Mouse (Mus musculus) left cerebral cortex, adult 6 months (tissue): ENCODE data around the gene Olfr64. TPM values are rescaled to one million over a fixed set of nuclear protein-coding genes. Genes with fewer than 3 reads are reported as not detected.

ENCODE experiments used
- long read RNA-seq, 2 experiments: library from polyadenylated mRNA; unstranded; transcript quantifications; one replicate each; pipeline ENCODE4 v2.0.0; 2019 to 2020
- polyA plus RNA-seq: library from polyadenylated mRNA; unstranded; fragments of <200 nt; fragmentation: Nextera tagmentation; gene quantifications from 2 replicates; pipeline ENCODE4 v1.2.3, GENCODE M21; 2021

Gene Olfr64
- not detected in 2 replicates for polyA plus RNA-seq
- long read RNA-seq, experiment 1 = 0 reads
- long read RNA-seq, experiment 2 = 0 reads

DNA sequence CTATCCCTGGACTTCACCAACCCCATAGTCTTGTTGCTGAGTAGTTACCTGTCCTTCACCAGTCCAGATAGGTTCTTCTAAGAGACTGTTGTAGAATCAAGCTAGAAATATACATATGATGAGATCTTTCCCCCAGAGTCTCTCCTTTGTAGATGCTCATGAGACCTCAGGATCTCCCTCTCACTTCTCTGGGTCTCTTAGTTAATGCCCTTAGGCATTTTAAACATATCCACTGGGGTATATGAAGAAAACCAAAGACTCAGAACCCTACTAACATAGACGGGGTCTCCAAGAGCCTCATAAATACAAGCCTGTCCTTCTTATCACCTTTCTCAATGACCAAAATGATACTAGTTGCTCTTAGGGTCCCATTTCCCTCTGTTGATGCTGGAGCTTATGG, at the start of gene Olfr64:
Olfr64 (minus strand) TSS at position 101 of the 400 bp plus-strand sequence.

DNA sequence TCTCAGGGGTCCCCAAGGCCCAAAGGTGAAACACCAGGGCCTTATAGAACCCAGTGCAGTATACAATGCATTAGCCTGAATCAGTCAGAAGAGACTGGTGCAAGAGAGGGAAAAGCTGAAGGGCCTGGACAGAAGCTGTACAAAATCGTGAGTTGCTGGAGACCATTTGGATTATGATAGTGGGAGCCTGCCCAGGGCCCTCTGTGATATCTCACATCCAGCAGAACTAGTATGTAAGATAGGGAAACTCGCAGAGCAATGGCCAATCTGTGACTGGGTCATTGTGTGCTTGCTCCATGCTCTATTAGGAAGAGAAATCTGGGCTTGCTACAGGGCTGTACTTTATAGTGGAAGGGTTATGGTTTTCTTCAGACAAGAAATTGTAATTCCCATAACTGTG, 40.0 kb upstream of the Olfr64 start, which contains the start of gene Olfr632:
Olfr632 (plus strand) TSS at position 84 of the 400 bp plus-strand sequence.

DNA sequence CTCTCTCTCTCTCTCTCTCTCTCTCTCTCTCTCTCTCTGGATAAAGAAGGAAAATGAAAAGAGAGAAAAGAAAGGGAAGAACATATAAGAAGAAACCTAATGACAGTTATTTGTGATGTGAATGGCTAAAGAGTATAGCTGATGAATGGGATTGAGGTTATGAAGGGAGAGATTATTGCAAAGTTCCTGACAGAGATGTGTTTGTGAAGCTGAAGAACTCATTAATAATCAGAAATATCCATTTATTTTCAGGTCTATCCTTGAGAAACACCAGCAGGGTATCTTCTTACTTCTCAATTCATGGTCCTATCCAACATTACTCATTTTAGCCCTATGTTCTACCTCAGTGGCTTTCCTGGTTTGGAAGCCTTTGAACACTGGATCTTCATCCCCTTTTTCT, 34.2 kb upstream of the Olfr64 start, which contains the start of gene Olfr631:
Olfr631 (plus strand) TSS at position 301 of the 400 bp plus-strand sequence.

DNA sequence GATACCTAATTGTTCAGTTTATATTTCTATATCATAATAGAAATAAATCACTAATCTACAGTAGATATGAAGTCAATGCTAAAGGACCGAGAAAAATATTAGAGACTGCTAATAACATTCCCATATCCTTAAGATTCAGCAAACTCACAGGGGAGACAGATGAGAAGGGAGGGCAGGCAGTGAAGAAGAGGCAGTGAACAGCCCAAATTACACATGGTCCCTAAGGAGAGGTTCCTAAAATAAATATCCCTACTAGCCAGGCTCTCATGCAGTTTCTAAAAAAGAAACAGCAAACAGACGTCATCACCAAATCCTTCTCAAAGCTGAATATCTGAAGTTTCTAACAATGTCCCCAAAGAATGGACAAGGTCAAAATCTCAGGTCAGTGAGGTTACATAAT, 8.9 kb upstream of the Olfr64 start, which contains the start of gene Olfr65:
Olfr65 (plus strand) TSS at position 301 of the 400 bp plus-strand sequence.

DNA sequence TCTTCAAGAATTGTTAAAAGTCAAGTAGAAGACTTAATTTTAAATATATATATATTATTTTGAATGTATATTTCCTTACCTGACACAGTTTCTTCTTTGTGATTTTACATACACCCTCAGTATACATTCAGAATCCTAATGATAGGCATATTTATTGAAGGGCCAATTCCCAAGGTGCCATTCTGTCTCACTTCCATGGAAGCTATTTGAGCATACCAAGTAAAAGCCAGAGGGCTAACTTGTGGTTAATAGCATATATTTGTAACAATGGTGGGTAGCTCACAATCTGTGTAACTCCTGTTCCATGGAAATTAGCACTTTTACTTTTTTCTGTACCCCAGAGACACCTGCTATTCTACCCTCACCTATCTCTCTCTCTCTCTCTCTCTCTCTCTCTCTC, 8.1 kb downstream of the Olfr64 start, which contains the start of gene Olfr66:
Olfr66 (minus strand) TSS at position 101 of the 400 bp plus-strand sequence.

DNA sequence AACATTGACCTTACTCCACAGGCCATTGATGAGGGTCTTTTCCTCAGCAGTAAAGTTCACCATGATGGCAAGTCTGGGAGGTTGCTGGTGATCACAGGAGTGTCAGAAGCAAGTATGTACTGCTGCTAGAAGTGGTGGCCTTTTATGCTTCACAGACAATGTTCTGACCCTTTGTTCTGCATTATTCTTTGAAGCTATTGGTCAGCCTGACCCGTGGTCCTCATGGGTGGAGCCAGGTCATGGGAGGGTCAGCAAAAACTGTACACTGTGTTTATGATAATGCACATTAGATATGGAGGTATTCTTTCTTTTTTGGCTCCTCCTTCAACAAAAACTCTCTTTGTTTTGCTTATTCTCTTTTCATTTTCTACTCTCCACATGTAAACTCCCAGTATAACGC, 41.2 kb downstream of the Olfr64 start, which contains the start of gene Hbb-y:
Hbb-y (minus strand) TSS at position 127 of the 400 bp plus-strand sequence.

DNA sequence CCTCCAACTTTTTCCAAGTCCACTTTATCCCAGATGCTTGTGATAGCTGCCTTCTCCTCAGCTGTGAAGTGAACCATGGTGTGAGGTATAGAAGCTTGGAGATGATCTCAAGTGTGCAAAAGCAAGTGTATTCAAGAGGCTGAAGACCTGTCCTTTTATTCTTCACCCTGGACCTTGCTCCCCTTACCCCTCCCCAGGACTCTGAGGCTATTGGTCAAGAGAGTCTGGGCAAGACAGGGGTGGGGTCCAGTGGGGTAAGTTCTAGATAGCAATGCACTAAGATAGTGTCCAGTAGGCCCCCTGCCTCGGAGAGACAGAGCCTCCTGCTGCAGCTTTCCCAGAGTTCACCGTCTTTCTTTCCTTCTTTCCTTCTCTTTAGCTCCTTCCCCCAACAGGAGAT, 51.3 kb downstream of the Olfr64 start, which contains the start of gene Hbb-bh1:
Hbb-bh1 (minus strand) TSS at position 131 of the 400 bp plus-strand sequence.

DNA sequence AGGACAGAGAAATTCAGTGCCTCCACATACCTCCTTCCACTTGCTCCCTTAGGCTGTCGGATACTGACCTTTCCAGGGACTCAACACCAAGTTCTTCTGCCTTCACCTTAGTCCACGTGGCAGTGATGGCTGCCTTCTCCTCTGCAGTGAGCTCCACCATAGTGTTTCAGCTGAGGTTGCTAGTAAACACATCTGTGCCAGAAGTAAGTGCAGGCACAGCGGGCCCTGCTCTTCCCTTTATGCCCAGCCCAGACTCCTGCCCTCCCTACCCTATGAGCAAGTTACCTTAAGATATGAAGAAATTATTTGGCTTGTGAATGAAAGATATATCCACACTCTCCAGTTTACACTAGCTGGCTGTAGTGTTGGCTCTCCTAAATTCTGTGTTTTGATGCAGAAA, 54.0 kb downstream of the Olfr64 start, which contains the start of gene Hbb-bh2:
Hbb-bh2 (minus strand) TSS at position 253 of the 400 bp plus-strand sequence.

Other genes with a start within 250 kb of the Olfr64 start
- gene Olfr623, start 230.8 kb downstream of the Olfr64 start, polyA plus RNA-seq = not detected in 2 replicates
- 0.01 TPM in 1 of 2 replicates, not detected in the other for gene Olfr624, start 223.3 kb downstream of the Olfr64 start, polyA plus RNA-seq
- gene Olfr625-ps1, start 211.8 kb downstream of the Olfr64 start, polyA plus RNA-seq = not detected in 2 replicates
- gene Olfr243, start 179.8 kb downstream of the Olfr64 start, polyA plus RNA-seq = not detected in 2 replicates
- not detected in 2 replicates for gene Olfr628, start 164.1 kb downstream of the Olfr64 start, polyA plus RNA-seq
- gene Olfr629, start 149.5 kb downstream of the Olfr64 start, polyA plus RNA-seq = not detected in 2 replicates
- not detected in 2 replicates for gene Olfr630, start 137.2 kb downstream of the Olfr64 start, polyA plus RNA-seq
- not detected in 2 replicates for gene Olfr69, start 122.9 kb downstream of the Olfr64 start, polyA plus RNA-seq
- gene Olfr68, start 114.8 kb downstream of the Olfr64 start, polyA plus RNA-seq = not detected in 2 replicates
- not detected in 2 replicates for gene Olfr67, start 102.7 kb downstream of the Olfr64 start, polyA plus RNA-seq
- 3.2 and 6.0 TPM in 2 replicates for gene Hbb-bt, start 80.5 kb downstream of the Olfr64 start, polyA plus RNA-seq
- gene Hbb-bs, start 66.4 kb downstream of the Olfr64 start, polyA plus RNA-seq = 18.9 and 25.8 TPM in 2 replicates
- not detected in 2 replicates for gene Hbb-bh2, start 54.0 kb downstream of the Olfr64 start, polyA plus RNA-seq
- not detected in 2 replicates for gene Hbb-bh1, start 51.3 kb downstream of the Olfr64 start, polyA plus RNA-seq
- 0.20 TPM in 1 of 2 replicates, not detected in the other for gene Hbb-y, start 41.3 kb downstream of the Olfr64 start, polyA plus RNA-seq
- not detected in 2 replicates for gene Olfr66, start 8.2 kb downstream of the Olfr64 start, polyA plus RNA-seq
- gene Olfr65, start 9.0 kb upstream of the Olfr64 start, polyA plus RNA-seq = not detected in 2 replicates
- gene Olfr631, start 34.3 kb upstream of the Olfr64 start, polyA plus RNA-seq = not detected in 2 replicates
- not detected in 2 replicates for gene Olfr632, start 39.9 kb upstream of the Olfr64 start, polyA plus RNA-seq
- gene Olfr633, start 50.0 kb upstream of the Olfr64 start, polyA plus RNA-seq = not detected in 2 replicates
- gene Olfr635, start 76.7 kb upstream of the Olfr64 start, polyA plus RNA-seq = 0.01 TPM in 1 of 2 replicates, not detected in the other
- gene Olfr638, start 104.3 kb upstream of the Olfr64 start, polyA plus RNA-seq = not detected in 2 replicates
- gene Olfr639, start 122.8 kb upstream of the Olfr64 start, polyA plus RNA-seq = 0.01 TPM in 1 of 2 replicates, not detected in the other
- not detected in 2 replicates for gene Olfr640, start 131.1 kb upstream of the Olfr64 start, polyA plus RNA-seq
- not detected in 2 replicates for gene Olfr641, start 141.0 kb upstream of the Olfr64 start, polyA plus RNA-seq
- not detected in 2 replicates for gene Olfr642, start 158.2 kb upstream of the Olfr64 start, polyA plus RNA-seq
- not detected in 2 replicates for gene 4930516K23Rik, start 167.0 kb upstream of the Olfr64 start, polyA plus RNA-seq
- not detected in 2 replicates for gene Olfr644, start 177.4 kb upstream of the Olfr64 start, polyA plus RNA-seq
- gene Olfr645, start 191.0 kb upstream of the Olfr64 start, polyA plus RNA-seq = not detected in 2 replicates
- not detected in 2 replicates for gene Olfr646, start 210.4 kb upstream of the Olfr64 start, polyA plus RNA-seq
- gene Ubqln5, start 235.3 kb upstream of the Olfr64 start, polyA plus RNA-seq = not detected in 2 replicates
- gene Olfr643, start 242.9 kb upstream of the Olfr64 start, polyA plus RNA-seq = not detected in 2 replicates
- gene Ubqln3, start 248.8 kb upstream of the Olfr64 start, polyA plus RNA-seq = not detected in 2 replicates